Mouse (Mus musculus): ENCODE results near the gene Slc38a1. TPM values are rescaled to one million over a fixed set of nuclear protein-coding genes. Genes with fewer than 3 reads are reported as not detected.

Gene Slc38a1
- total RNA-seq, 2 experiments from 2014 or later: 111 to 116 TPM

GRCm38 (mm10) chr15:96657576-96658274, 15.0 kb upstream of the Slc38a1 start:
- Histone ChIP-seq H3K4me3 (no peak overlapping the region), H3K27ac (no peak overlapping the region)
- intact Hi-C loops (cut with DNase I): no loop called here
- no peak for DNase-seq (ENCODE audit: extremely low spot score in 1 of 2, low spot score in 2 of 2)
- TF ChIP-seq CTCF (IDR thresholded peaks at IDR 0.05): no peak

GRCm38 (mm10) chr15:96655514-96655913, 12.8 kb upstream of the Slc38a1 start:
- no peak for DNase-seq (ENCODE audit: extremely low spot score in 1 of 2, low spot score in 2 of 2)
- no peak for TF ChIP-seq CTCF (IDR thresholded peaks at IDR 0.05)
- Histone ChIP-seq H3K4me3 (no peak overlapping the region), H3K27ac (no peak overlapping the region)
- intact Hi-C loops (cut with DNase I): no loop called here

- Histone ChIP-seq H3K27ac (no peak overlapping the region), H3K4me3 (no peak overlapping the region)
- intact Hi-C loops (cut with DNase I): no loop called here
- no peak for DNase-seq (ENCODE audit: extremely low spot score in 1 of 2, low spot score in 2 of 2)
- TF ChIP-seq CTCF (IDR thresholded peaks at IDR 0.05): no peak
Observed at GRCm38 (mm10) chr15:96654714-96655113, 12.0 kb upstream of the Slc38a1 start.

GRCm38 (mm10) chr15:96653011-96653410, 10.3 kb upstream of the Slc38a1 start:
- Histone ChIP-seq H3K4me3 (no peak overlapping the region), H3K27ac (no peak overlapping the region)
- no peak for TF ChIP-seq CTCF (IDR thresholded peaks at IDR 0.05)
- intact Hi-C loops (cut with DNase I): no loop called here
- DNase-seq (ENCODE audit: extremely low spot score in 1 of 2, low spot score in 2 of 2): no peak

DNA sequence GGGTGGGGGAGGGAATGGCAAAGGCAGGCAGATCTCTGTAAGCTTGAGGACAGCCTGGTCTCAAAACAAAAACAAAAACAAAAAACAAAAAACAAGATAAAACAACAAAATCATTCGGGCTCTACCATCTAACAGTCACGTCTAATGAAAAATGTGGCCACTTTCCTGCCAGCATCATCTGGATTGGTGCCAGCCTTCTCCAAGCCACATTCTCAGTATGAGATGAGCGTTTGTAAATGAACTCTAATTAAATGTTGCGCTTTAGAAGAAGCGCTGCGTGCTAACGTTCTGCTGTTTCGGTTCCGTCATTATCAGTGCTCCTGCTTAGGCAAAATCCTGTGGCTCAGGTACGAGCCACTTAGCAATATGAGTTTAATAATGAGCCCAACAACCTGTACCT, 9.8 kb upstream of the Slc38a1 start:
- no peak overlapping the region for H3K4me3 ChIP-seq
- no peak for DNase-seq (ENCODE audit: extremely low spot score in 1 of 2, low spot score in 2 of 2)
- no peak overlapping the region for H3K27ac ChIP-seq
- no peak for TF ChIP-seq CTCF (IDR thresholded peaks at IDR 0.05)
- intact Hi-C loops (cut with DNase I): no loop called here

DNA sequence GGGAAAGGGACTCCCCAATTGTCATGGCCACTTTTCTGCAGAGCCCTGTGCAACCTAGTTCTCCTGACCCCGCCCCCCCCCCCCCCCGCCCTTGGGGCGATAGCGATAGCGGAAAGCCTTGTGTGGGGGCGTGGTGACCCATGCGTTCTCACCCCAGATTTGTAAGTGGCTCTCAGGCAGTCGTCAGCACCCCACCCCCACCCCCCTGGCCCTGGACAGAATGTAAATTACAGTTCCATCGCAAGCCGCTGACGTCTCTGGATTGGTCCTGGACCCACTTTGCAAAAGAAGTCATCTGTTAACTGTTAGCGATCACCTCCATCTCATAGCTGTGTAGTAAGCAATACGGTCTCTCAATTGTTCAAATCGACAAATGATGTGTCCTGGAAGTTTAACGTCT, 4.7 kb upstream of the Slc38a1 start:
- Histone ChIP-seq H3K4me3 (no peak overlapping the region), H3K27ac (no peak overlapping the region)
- no peak for DNase-seq (ENCODE audit: extremely low spot score in 1 of 2, low spot score in 2 of 2)
- intact Hi-C loops (cut with DNase I): no loop called here
- no peak for TF ChIP-seq CTCF (IDR thresholded peaks at IDR 0.05)

DNA sequence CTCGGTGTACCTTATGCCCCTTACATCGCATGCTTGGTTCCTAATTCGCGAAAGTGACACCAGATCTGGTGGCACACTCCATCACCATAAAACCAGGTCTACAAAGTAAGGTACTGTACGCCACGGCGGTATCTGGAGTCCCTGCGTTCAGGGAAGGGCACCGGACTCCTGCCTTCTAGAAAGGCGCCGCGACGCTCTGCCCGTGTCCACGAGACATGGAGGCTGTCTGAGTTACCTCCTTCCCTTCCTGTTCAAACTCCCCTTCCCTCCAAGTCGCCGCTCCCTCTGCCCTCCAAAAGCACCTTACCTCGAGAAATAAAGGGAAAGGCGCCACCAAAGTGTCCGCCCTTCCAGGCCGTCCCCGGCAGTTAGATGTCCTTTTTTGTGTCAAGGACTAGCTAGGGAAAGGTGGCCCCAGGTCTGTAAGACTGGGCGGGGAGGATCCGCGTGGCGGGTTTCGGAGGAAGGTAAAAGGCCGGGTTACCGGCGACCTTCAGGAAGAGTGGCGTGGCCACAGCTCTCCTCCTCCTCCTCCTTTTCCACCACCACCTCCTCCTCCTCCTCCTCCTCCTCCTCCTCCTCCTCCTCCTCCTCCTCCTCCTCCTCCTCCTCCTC, 785 bp downstream of the Slc38a1 start:
- no peak for DNase-seq (ENCODE audit: extremely low spot score in 1 of 2, low spot score in 2 of 2)
- Histone ChIP-seq H3K4me3 (peak overlapping the region; percentile 84), H3K27ac (peak overlapping the region; percentile 80)
- intact Hi-C loops (cut with DNase I): loop anchor here (2.0 kb wide), 1 partner anchor 49 kb away; no protein-coding TSS in a partner anchor
- TF ChIP-seq CTCF (IDR thresholded peaks at IDR 0.05): no peak

DNA sequence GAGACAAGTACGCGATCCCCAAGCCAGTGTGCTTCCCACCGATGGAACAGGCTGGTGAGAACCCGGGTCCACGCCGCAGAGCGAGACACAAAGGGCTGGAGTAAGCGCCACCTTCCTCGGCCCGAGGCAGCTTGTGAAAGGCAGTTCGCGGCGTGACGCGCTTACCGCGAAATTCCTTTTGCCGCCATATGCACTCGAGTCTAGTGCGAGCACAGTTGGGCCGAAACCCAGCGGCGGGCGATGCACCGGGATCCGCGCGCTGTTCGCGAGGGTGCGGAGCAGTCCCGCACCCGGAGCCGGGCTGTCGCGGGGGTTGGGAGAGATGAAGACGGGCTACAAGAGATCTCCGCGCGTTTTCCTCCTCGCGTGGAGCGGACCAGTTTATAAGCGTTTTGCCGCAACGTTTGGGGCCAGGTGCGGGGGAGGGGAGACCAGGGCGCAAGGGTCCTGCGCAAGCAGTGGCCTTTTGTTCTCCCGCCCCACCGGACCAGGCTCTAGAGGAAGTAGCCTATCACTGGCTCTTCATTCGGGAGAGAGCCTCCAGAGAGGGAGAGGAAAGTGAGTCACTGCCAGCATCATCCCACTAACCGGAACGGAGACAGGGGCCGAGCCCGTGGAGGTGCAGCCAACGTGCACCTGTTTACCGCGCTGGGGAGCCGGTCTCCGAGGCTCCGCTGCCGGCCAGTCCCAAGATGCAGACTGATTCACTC, 1.4 kb downstream of the Slc38a1 start:
- TF ChIP-seq CTCF (IDR thresholded peaks at IDR 0.05): no peak
- peak overlapping the region; percentile 80 for H3K27ac ChIP-seq
- H3K4me3 ChIP-seq: peak overlapping the region; percentile 84
- peak; percentile 62 for DNase-seq (ENCODE audit: extremely low spot score in 1 of 2, low spot score in 2 of 2)
- intact Hi-C loops (cut with DNase I): no loop called here

DNA sequence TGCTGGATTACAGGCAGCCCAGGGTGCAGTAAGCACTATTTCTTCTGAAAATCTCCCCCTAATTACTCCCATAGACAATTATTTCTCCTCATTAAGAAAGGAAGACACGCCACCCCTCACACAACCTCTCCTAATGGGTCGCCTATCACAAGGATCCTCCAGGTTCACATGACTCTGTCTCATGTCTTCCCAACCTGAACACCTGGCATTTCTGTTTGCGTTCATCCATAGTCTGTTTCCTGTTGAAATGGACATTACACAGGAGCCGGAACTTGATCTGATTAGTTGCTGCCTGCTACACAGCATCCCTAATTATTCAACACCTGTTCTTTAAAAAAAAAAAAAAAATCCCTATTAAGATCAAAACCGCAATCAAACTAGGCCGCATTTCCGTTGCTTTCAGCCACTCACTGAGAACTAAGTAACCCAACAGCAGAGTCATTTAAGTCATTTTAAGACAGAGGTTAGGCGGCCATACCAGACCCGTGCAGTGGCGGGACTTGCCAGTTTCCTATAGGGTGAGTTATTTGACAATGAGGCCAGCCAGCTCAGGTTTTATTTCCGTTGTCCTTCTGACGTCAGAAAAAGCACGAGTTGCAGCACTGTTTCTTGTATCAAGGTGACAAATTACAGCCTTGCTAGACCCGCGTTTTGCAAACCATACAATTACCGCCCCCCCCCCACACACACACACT, 2.3 kb downstream of the Slc38a1 start:
- no peak for TF ChIP-seq CTCF (IDR thresholded peaks at IDR 0.05)
- Histone ChIP-seq H3K27ac (peak overlapping the region; percentile 80; the same call in 1 of the 2 replicates), H3K4me3 (peak overlapping the region; percentile 84)
- intact Hi-C loops (cut with DNase I): no loop called here
- DNase-seq (ENCODE audit: extremely low spot score in 1 of 2, low spot score in 2 of 2): no peak

GRCm38 (mm10) chr15:96639630-96640029, 3.1 kb downstream of the Slc38a1 start:
- intact Hi-C loops (cut with DNase I): no loop called here
- H3K4me3 ChIP-seq: peak overlapping the region; percentile 84
- TF ChIP-seq CTCF (IDR thresholded peaks at IDR 0.05): no peak
- no peak for DNase-seq (ENCODE audit: extremely low spot score in 1 of 2, low spot score in 2 of 2)
- no peak overlapping the region for H3K27ac ChIP-seq

- Histone ChIP-seq H3K27ac (no peak overlapping the region), H3K4me3 (no peak overlapping the region)
- no peak for TF ChIP-seq CTCF (IDR thresholded peaks at IDR 0.05)
- no peak for DNase-seq (ENCODE audit: extremely low spot score in 1 of 2, low spot score in 2 of 2)
- intact Hi-C loops (cut with DNase I): no loop called here
Observed at GRCm38 (mm10) chr15:96638656-96639055, 4.1 kb downstream of the Slc38a1 start.

- H3K27ac ChIP-seq: no peak overlapping the region
- H3K4me3 ChIP-seq: no peak overlapping the region
- intact Hi-C loops (cut with DNase I): no loop called here
- no peak for DNase-seq (ENCODE audit: extremely low spot score in 1 of 2, low spot score in 2 of 2)
- no peak for TF ChIP-seq CTCF (IDR thresholded peaks at IDR 0.05)
Observed at GRCm38 (mm10) chr15:96638173-96638572, 4.5 kb downstream of the Slc38a1 start.
